Mouse (Mus musculus): ENCODE measurements around the gene Gm45716.

DNA sequence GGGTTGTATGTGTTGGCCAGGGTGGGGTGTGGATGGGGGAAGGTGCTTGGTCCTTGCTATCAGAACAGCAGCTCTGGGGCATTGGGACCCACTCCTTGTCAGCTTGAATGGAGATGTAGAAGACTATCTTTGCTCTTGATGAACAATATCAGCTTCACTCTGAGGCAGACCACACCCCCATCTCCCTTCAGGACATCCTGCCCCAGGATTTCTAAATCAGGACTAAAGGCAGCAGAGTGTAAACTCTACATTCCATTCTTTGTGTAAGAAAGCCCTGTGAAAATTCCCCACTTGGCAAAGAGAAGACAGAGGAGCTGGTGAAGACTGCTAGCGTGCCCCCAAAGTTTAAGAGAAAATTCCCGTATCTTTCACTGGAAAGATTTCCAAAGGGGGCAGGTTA is 43.2 kb downstream of the Gm45716 start:
- TF ChIP-seq CTCF (IDR thresholded peaks at IDR 0.05; ENCODE audit: borderline replicate concordance, extremely low read depth, insufficient read depth, insufficient read length), result no peak
- TF ChIP-seq POLR2A (IDR thresholded peaks at IDR 0.05; ENCODE audit: borderline replicate concordance, extremely low read depth, insufficient read depth, insufficient read length, poor library complexity, severe bottlenecking), result no peak
